Mouse (Mus musculus) megakaryocyte, embryonic 14.5 days (primary cell): ENCODE results near the gene Fhl1.

Source experiments
- FLI1 ChIP-seq: IDR thresholded peaks from 2 replicates; pipeline ENCODE4 v1.6.1; 2012; ENCODE audit warnings: low read length, inconsistent platforms, mixed read lengths
- GATA1 ChIP-seq: IDR thresholded peaks from 3 replicates; pipeline ENCODE4 v1.6.1; 2012; ENCODE audit warnings: mixed read lengths, low read length, inconsistent platforms, borderline replicate concordance

DNA sequence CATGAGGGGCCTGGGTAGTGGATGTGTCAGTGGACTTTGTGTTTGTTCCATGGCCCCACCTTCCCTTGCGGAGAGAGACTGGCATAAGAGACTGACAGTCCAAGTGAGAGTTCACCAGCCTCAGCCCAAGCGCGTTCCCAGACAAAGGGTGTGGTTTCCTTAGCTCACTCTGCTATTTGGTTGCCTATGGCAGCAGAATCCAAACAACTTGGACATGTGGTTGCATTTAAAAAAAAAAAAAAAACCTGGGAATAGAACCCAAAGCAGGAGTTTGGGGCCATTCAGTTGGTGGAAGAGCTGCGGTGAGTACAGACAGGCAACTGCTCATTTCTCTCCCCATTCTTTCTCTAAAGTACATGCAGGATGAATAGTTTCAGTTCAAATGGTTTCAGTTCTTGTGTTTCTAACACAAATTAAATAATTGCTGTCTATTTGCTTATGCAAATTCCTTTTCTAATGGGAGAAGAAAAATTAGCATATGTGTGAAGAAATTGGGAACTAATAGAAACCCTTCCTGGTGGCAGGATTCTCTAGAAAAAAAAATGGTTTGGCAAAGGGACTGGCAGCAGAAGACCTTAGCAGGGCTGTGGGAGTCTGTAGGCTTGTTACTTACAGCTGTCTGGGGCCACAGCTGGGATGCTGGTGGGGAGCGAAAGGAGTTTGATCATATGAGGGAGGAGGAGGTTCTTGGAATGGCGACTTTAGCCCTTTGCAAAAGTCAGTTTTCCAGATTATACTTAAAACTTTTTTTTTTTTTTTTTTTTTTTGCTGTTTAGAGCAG lies 54.9 kb downstream of the Fhl1 start:
- no peak for TF ChIP-seq GATA1
- TF ChIP-seq FLI1, result no peak
